Mouse (Mus musculus): ENCODE results near the gene AU041133. TPM values are rescaled to one million over a fixed set of nuclear protein-coding genes. Genes with fewer than 3 reads are reported as not detected.

AU041133 gene
- total and polyA plus RNA-seq, 2 experiments, result 0.37 to 3.4 TPM

- DNase-seq (ENCODE audit: extremely low read depth, low read depth, low spot score), result no peak
- H3K27me3 ChIP-seq (ENCODE audit: control insufficient read depth, insufficient read depth, low read length), result no peaks in the 10 kb centered on the region
- H3K9ac ChIP-seq (ENCODE audit: low read depth, low read length), result no peak overlapping the region
- no peak overlapping the region for H3K27ac ChIP-seq (replicated peaks; ENCODE audit: insufficient read depth, low read depth, low read length)
- H3K4me3 ChIP-seq (ENCODE audit: insufficient read depth, low read depth, low read length), result no peak overlapping the region
- H3K79me2 ChIP-seq (ENCODE audit: control insufficient read depth, insufficient read depth, low read length), result no peaks in the 10 kb centered on the region
- H3K36me3 ChIP-seq (ENCODE audit: control insufficient read depth, insufficient read depth, low read length), result no peaks in the 10 kb centered on the region
- H3K4me1 ChIP-seq (ENCODE audit: control insufficient read depth, insufficient read depth, low read length), result no peaks in the 10 kb centered on the region
- WGBS, result 76% methylated on average over 3 of the region's 3 CpGs
- no peak for TF ChIP-seq POLR2A (IDR thresholded peaks at IDR 0.05; ENCODE audit: extremely low read depth, insufficient read depth, low read length)
These were observed 40.0 kb downstream of the AU041133 start for GRCm38 (mm10) chr10:82167777-82168176.

GRCm38 (mm10) chr10:82169776-82170175, 42.0 kb downstream of the AU041133 start:
- Histone ChIP-seq H3K4me3 (ENCODE audit: insufficient read depth, low read depth, low read length) (no peak overlapping the region), H3K27ac (replicated peaks; ENCODE audit: insufficient read depth, low read depth, low read length) (no peak overlapping the region), H3K9ac (ENCODE audit: low read depth, low read length) (no peak overlapping the region), H3K36me3 (ENCODE audit: control insufficient read depth, insufficient read depth, low read length) (no peaks in the 10 kb centered on the region), H3K4me1 (ENCODE audit: control insufficient read depth, insufficient read depth, low read length) (no peaks in the 10 kb centered on the region), H3K79me2 (ENCODE audit: control insufficient read depth, insufficient read depth, low read length) (no peaks in the 10 kb centered on the region), H3K27me3 (ENCODE audit: control insufficient read depth, insufficient read depth, low read length) (no peaks in the 10 kb centered on the region)
- 67% methylated on average over 2 of the region's 2 CpGs for WGBS
- no peak for DNase-seq (ENCODE audit: extremely low read depth, low read depth, low spot score)
- no peak for TF ChIP-seq CTCF (IDR thresholded peaks at IDR 0.05; ENCODE audit: low read depth, low read length)
- no peak for TF ChIP-seq POLR2A (IDR thresholded peaks at IDR 0.05; ENCODE audit: extremely low read depth, insufficient read depth, low read length)

- peak; percentile 19; the same call in 1 of the 2 replicates for TF ChIP-seq CTCF (IDR thresholded peaks at IDR 0.05; ENCODE audit: low read depth, low read length)
- TF ChIP-seq POLR2A (IDR thresholded peaks at IDR 0.05; ENCODE audit: extremely low read depth, insufficient read depth, low read length), result no peak
- WGBS, result 45% methylated on average over 2 of the region's 2 CpGs
- Histone ChIP-seq H3K4me1 (ENCODE audit: control insufficient read depth, insufficient read depth, low read length) (no peaks in the 10 kb centered on the region), H3K9ac (ENCODE audit: low read depth, low read length) (no peak overlapping the region), H3K79me2 (ENCODE audit: control insufficient read depth, insufficient read depth, low read length) (no peaks in the 10 kb centered on the region), H3K36me3 (ENCODE audit: control insufficient read depth, insufficient read depth, low read length) (no peaks in the 10 kb centered on the region), H3K27ac (replicated peaks; ENCODE audit: insufficient read depth, low read depth, low read length) (no peak overlapping the region), H3K4me3 (ENCODE audit: insufficient read depth, low read depth, low read length) (no peak overlapping the region), H3K27me3 (ENCODE audit: control insufficient read depth, insufficient read depth, low read length) (no peaks in the 10 kb centered on the region)
- peak; percentile 15 for DNase-seq (ENCODE audit: extremely low read depth, low read depth, low spot score)
These were observed 43.0 kb downstream of the AU041133 start for GRCm38 (mm10) chr10:82170808-82171207.

GRCm38 (mm10) chr10:82178257-82179064, 50.6 kb downstream of the AU041133 start:
- peaks cover 3% of the 10 kb centered on the region; the same call in 1 of the 2 replicates for H3K4me1 ChIP-seq (ENCODE audit: control insufficient read depth, insufficient read depth, low read length)
- H3K9ac ChIP-seq (ENCODE audit: low read depth, low read length), result peak overlapping the region; percentile 83
- H3K79me2 ChIP-seq (ENCODE audit: control insufficient read depth, insufficient read depth, low read length), result no peaks in the 10 kb centered on the region
- 4% methylated on average over 47 of the region's 47 CpGs for WGBS
- no peak for TF ChIP-seq CTCF (IDR thresholded peaks at IDR 0.05; ENCODE audit: low read depth, low read length)
- TF ChIP-seq POLR2A (IDR thresholded peaks at IDR 0.05; ENCODE audit: extremely low read depth, insufficient read depth, low read length), result peak; percentile 22; the same call in 1 of the 2 replicates
- peak; percentile 92 for DNase-seq (ENCODE audit: extremely low read depth, low read depth, low spot score)
- H3K4me3 ChIP-seq (ENCODE audit: insufficient read depth, low read depth, low read length), result peak overlapping the region; percentile 74
- H3K27me3 ChIP-seq (ENCODE audit: control insufficient read depth, insufficient read depth, low read length), result no peaks in the 10 kb centered on the region
- peak overlapping the region; percentile 73 for H3K27ac ChIP-seq (replicated peaks; ENCODE audit: insufficient read depth, low read depth, low read length)
- no peaks in the 10 kb centered on the region for H3K36me3 ChIP-seq (ENCODE audit: control insufficient read depth, insufficient read depth, low read length)

Other genes starting within 250 kb of the AU041133 start
- 0.13 and 0.55 TPM in 2 replicates for gene Zfp781, start 197.5 kb upstream of the AU041133 start, total RNA-seq (2014; rRNA removed)
- 0.07 and 0.09 TPM in 2 replicates for gene Zfp781, start 197.5 kb upstream of the AU041133 start, polyA plus RNA-seq (2012; rRNA removed)
- 3.8 and 4.1 TPM in 2 replicates for gene Zfp873, start 79.9 kb upstream of the AU041133 start, total RNA-seq (2014; rRNA removed)
- gene Zfp873, start 79.9 kb upstream of the AU041133 start, polyA plus RNA-seq (2012; rRNA removed), result 1.1 and 1.2 TPM in 2 replicates
- gene BC024063, start 44.7 kb upstream of the AU041133 start, total RNA-seq (2014; rRNA removed), result 0.87 and 1.3 TPM in 2 replicates
- gene BC024063, start 44.7 kb upstream of the AU041133 start, polyA plus RNA-seq (2012; rRNA removed), result 0.06 TPM in 1 of 2 replicates, not detected in the other
- gene Zfp938, start 113.3 kb downstream of the AU041133 start, total RNA-seq (2014; rRNA removed), result 4.1 and 7.1 TPM in 2 replicates
- gene Zfp938, start 113.3 kb downstream of the AU041133 start, polyA plus RNA-seq (2012; rRNA removed), result 0.59 and 0.76 TPM in 2 replicates
- gene 4932415D10Rik, start 188.6 kb downstream of the AU041133 start, total RNA-seq (2014; rRNA removed), result not detected in 2 replicates
- gene 4932415D10Rik, start 188.6 kb downstream of the AU041133 start, polyA plus RNA-seq (2012; rRNA removed), result not detected in 2 replicates
- 1.2 and 1.9 TPM in 2 replicates for gene Gm4924, start 226.2 kb downstream of the AU041133 start, total RNA-seq (2014; rRNA removed)
- gene Gm4924, start 226.2 kb downstream of the AU041133 start, polyA plus RNA-seq (2012; rRNA removed), result 0.02 and 0.21 TPM in 2 replicates

All from liver, adult 2 months (tissue).